Mouse (Mus musculus) frontal cortex, postnatal 25 days (tissue): ENCODE data around the gene Acvr1b.

ENCODE experiments used
- DNase-seq, 2 experiments: peaks; one replicate each; pipeline ENCODE4 v3.0.0; 2022; ENCODE audit warnings: low spot score in 2 of 2

The Acvr1b gene

GRCm38 (mm10) chr15:101175131-101175460 is 1.2 kb downstream of the Acvr1b start:
- no peak for DNase-seq

- DNase-seq: no peak
These were observed 1.9 kb downstream of the Acvr1b start for GRCm38 (mm10) chr15:101175613-101176283.

GRCm38 (mm10) chr15:101176284-101176680 is 2.4 kb downstream of the Acvr1b start:
- DNase-seq: no peak

GRCm38 (mm10) chr15:101176795-101177691 is 3.2 kb downstream of the Acvr1b start:
- DNase-seq: no peak

GRCm38 (mm10) chr15:101180363-101181105 is 6.7 kb downstream of the Acvr1b start:
- DNase-seq: no peak

- no peak for DNase-seq
These were observed 7.2 kb downstream of the Acvr1b start for GRCm38 (mm10) chr15:101181106-101181466.

GRCm38 (mm10) chr15:101181500-101181899 is 7.6 kb downstream of the Acvr1b start:
- DNase-seq: no peak

- no peak for DNase-seq
These were observed 8.8 kb downstream of the Acvr1b start for GRCm38 (mm10) chr15:101182676-101183075.

GRCm38 (mm10) chr15:101184300-101184699 is 10.4 kb downstream of the Acvr1b start:
- no peak for DNase-seq

GRCm38 (mm10) chr15:101185549-101185948 is 11.7 kb downstream of the Acvr1b start:
- no peak for DNase-seq

GRCm38 (mm10) chr15:101187907-101188306 is 14.0 kb downstream of the Acvr1b start:
- no peak for DNase-seq

- no peak for DNase-seq
These were observed 16.3 kb downstream of the Acvr1b start for GRCm38 (mm10) chr15:101189981-101190761.

GRCm38 (mm10) chr15:101190762-101191150 is 16.9 kb downstream of the Acvr1b start:
- no peak for DNase-seq

GRCm38 (mm10) chr15:101191459-101192259 is 17.8 kb downstream of the Acvr1b start:
- no peak for DNase-seq

- DNase-seq: no peak
These were observed 18.4 kb downstream of the Acvr1b start for GRCm38 (mm10) chr15:101192260-101192640.

- no peak for DNase-seq
These were observed 18.8 kb downstream of the Acvr1b start for GRCm38 (mm10) chr15:101192651-101193050.

GRCm38 (mm10) chr15:101193971-101194370 is 20.1 kb downstream of the Acvr1b start:
- no peak for DNase-seq

- DNase-seq: no peak
These were observed 21.3 kb downstream of the Acvr1b start for GRCm38 (mm10) chr15:101194951-101195823.

GRCm38 (mm10) chr15:101196079-101196795 is 22.4 kb downstream of the Acvr1b start:
- no peak for DNase-seq
